Mouse (Mus musculus): Measurements from ENCODE around the gene Hao2. TPM values are rescaled to one million over a fixed set of nuclear protein-coding genes. Genes with fewer than 3 reads are reported as not detected.

Gene Hao2
- polyA plus RNA-seq, 1 experiment from 2014 or later = not detected

DNA sequence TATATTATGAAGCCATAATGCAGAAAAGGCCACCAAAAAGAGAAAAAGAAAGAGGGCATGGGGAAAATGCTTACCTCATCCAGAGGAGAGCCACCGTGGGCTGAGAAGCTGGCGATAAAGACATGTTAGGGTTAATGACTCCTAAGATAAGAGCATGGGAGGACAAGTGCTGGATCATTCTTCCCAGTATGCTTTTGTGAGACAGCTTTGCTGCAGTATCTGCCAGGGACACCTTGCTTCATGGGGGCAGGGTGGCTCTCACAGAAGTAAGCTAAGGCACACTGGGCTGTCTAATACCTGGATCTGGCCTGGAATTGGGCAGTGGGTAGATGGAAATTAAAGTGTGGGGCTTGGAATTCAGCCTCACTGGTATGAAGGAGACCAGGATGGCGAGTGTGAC is 37.9 kb downstream of the Hao2 start:
- no peaks in the 10 kb centered on the region for H3K36me3 ChIP-seq
- no peak overlapping the region for H3K9ac ChIP-seq
- ATAC-seq (ENCODE audit: insufficient number of reproducible peaks, low FRiP score, low TSS enrichment, low read depth) = no peak
- H3K27me3 ChIP-seq = no peaks in the 10 kb centered on the region
- H3K27ac ChIP-seq = no peak overlapping the region
- H3K4me2 ChIP-seq = no peak overlapping the region
- 75% methylated on average over 3 of the region's 3 CpGs for WGBS
- no peak overlapping the region for H3K4me3 ChIP-seq
- no peaks in the 10 kb centered on the region for H3K4me1 ChIP-seq
- no peaks in the 10 kb centered on the region for H3K9me3 ChIP-seq

GRCm38 (mm10) chr3:98853685-98854084 is 39.4 kb downstream of the Hao2 start:
- Histone ChIP-seq H3K9me3 (no peaks in the 10 kb centered on the region), H3K4me3 (no peak overlapping the region), H3K4me1 (no peaks in the 10 kb centered on the region), H3K9ac (no peak overlapping the region), H3K27ac (no peak overlapping the region), H3K4me2 (no peak overlapping the region), H3K36me3 (no peaks in the 10 kb centered on the region), H3K27me3 (no peaks in the 10 kb centered on the region)
- no peak for ATAC-seq (ENCODE audit: insufficient number of reproducible peaks, low FRiP score, low TSS enrichment, low read depth)
- WGBS = 17% methylated on average over 1 of the region's 1 CpGs

DNA sequence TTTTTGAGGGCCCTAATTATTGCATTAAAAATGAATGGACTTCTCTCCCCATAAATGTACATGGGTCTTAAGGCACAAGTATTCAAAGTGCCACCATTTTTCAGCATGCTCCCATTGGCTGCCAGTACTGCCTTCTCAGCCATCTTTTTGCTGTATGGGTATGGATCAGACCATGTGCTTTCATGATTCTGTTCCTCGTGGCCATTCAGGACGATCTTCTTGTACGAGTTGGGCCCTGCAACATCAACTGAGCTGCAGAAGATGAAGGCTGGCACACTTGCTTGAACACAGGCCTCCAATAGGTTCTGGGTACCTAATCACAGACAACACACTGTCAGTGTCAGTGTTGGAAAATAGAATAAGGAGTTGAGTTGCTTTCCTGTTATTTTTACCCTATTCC is 40.0 kb downstream of the Hao2 start:
- ATAC-seq (ENCODE audit: insufficient number of reproducible peaks, low FRiP score, low TSS enrichment, low read depth) = no peak
- Histone ChIP-seq H3K4me2 (no peak overlapping the region), H3K9me3 (no peaks in the 10 kb centered on the region), H3K9ac (no peak overlapping the region), H3K36me3 (no peaks in the 10 kb centered on the region), H3K27me3 (no peaks in the 10 kb centered on the region), H3K4me3 (no peak overlapping the region), H3K27ac (no peak overlapping the region), H3K4me1 (no peaks in the 10 kb centered on the region)
- WGBS = 94% methylated on average over 3 of the region's 3 CpGs

GRCm38 (mm10) chr3:98852631-98853030 is 40.4 kb downstream of the Hao2 start:
- 83% methylated on average over 6 of the region's 6 CpGs for WGBS

DNA sequence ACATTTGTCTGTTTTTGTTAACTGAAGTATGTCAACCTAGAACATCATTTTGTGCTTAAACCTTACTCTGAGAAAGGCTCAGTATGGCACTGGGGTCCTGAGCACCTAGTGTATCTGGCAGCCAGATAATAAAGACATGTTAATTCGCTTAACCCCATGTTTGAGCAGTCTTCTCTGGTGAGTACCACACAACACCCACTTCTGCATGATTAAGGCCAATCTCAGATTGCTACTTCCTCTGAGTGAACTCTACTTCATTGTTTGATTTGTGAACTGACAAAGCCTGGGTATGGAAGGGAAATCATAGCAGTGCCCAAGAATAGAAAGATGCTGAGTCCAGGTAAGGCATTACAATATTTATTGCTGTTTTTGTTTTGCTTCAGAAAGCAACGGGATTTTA is 41.2 kb downstream of the Hao2 start:
- Histone ChIP-seq H3K36me3 (no peaks in the 10 kb centered on the region), H3K4me1 (no peaks in the 10 kb centered on the region), H3K9ac (no peak overlapping the region), H3K4me2 (no peak overlapping the region), H3K4me3 (no peak overlapping the region), H3K9me3 (no peaks in the 10 kb centered on the region), H3K27me3 (no peaks in the 10 kb centered on the region), H3K27ac (no peak overlapping the region)
- ATAC-seq (ENCODE audit: insufficient number of reproducible peaks, low FRiP score, low TSS enrichment, low read depth) = no peak
- 72% methylated on average over 2 of the region's 2 CpGs for WGBS

More at GRCm38 (mm10) chr3:98852631-98853030, 40.4 kb downstream of the Hao2 start:
- Histone ChIP-seq H3K27ac (no peak overlapping the region), H3K4me1 (no peaks in the 10 kb centered on the region), H3K4me2 (no peak overlapping the region), H3K36me3 (no peaks in the 10 kb centered on the region), H3K4me3 (no peak overlapping the region), H3K27me3 (no peaks in the 10 kb centered on the region), H3K9me3 (no peaks in the 10 kb centered on the region), H3K9ac (no peak overlapping the region)
- no peak for ATAC-seq (ENCODE audit: insufficient number of reproducible peaks, low FRiP score, low TSS enrichment, low read depth)

DNA sequence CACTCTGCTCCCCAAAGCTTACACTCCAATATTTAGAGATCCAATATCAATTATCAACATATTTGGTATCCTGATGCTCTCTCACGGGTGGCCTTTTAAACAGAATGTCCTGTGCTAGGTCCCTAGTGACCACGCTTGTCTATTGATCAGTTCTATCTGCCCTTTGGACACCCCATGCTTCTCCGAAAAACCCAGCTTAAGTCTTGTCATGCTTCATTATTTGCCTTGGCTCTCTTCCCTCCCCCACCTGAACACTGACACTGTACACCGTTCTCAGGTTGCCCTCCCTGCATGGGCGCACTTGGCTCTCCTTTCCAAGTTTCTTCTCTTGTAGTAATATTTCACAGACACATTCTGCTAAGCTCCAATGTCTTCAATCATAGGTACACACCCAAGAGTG is 42.8 kb downstream of the Hao2 start:
- no peak for ATAC-seq (ENCODE audit: insufficient number of reproducible peaks, low FRiP score, low TSS enrichment, low read depth)
- no peak overlapping the region for H3K4me2 ChIP-seq
- H3K9ac ChIP-seq = no peak overlapping the region
- H3K27me3 ChIP-seq = no peaks in the 10 kb centered on the region
- no peak overlapping the region for H3K4me3 ChIP-seq
- H3K36me3 ChIP-seq = no peaks in the 10 kb centered on the region
- 83% methylated on average over 5 of the region's 5 CpGs for WGBS
- H3K9me3 ChIP-seq = no peaks in the 10 kb centered on the region
- H3K4me1 ChIP-seq = no peaks in the 10 kb centered on the region
- H3K27ac ChIP-seq = no peak overlapping the region

- 80% methylated on average over 1 of the region's 1 CpGs for WGBS
- no peaks in the 10 kb centered on the region for H3K4me1 ChIP-seq
- H3K9me3 ChIP-seq = no peaks in the 10 kb centered on the region
- no peak overlapping the region for H3K4me3 ChIP-seq
- H3K36me3 ChIP-seq = no peaks in the 10 kb centered on the region
- no peak overlapping the region for H3K27ac ChIP-seq
- no peaks in the 10 kb centered on the region for H3K27me3 ChIP-seq
- H3K9ac ChIP-seq = no peak overlapping the region
- no peak for ATAC-seq (ENCODE audit: insufficient number of reproducible peaks, low FRiP score, low TSS enrichment, low read depth)
- H3K4me2 ChIP-seq = no peak overlapping the region
Measured at GRCm38 (mm10) chr3:98848898-98849297, 44.1 kb downstream of the Hao2 start.

Other genes with a start within 250 kb of the Hao2 start
- 0.10 TPM in 1 of 2 replicates, not detected in the other for gene Hsd3b2, start 168.7 kb downstream of the Hao2 start, polyA plus RNA-seq (2015; fragmentation: Nextera tagmentation; extraction: Ambion mirVana)
- gene Hsd3b3, start 130.1 kb downstream of the Hao2 start, polyA plus RNA-seq (2015; fragmentation: Nextera tagmentation; extraction: Ambion mirVana) = 0.04 TPM in 1 of 2 replicates, not detected in the other
- 1.0 and 1.8 TPM in 2 replicates for gene Hsd3b6, start 78.8 kb downstream of the Hao2 start, polyA plus RNA-seq (2015; fragmentation: Nextera tagmentation; extraction: Ambion mirVana)
- gene Hsd3b1, start 33.4 kb downstream of the Hao2 start, polyA plus RNA-seq (2015; fragmentation: Nextera tagmentation; extraction: Ambion mirVana) = not detected in 2 replicates
- 8.3 and 8.8 TPM in 2 replicates for gene Wars2, start 247.8 kb upstream of the Hao2 start, polyA plus RNA-seq (2015; fragmentation: Nextera tagmentation; extraction: Ambion mirVana)